ENCODE assay signal across 8 mouse cellular contexts in genomic region chr12:86771823-86772427, GRCm38 (mm10). TPM values are rescaled to one million over a fixed set of nuclear protein-coding genes. Genes with fewer than 3 reads are reported as not detected.
A peak's percentile ranks its signal among the peaks of the same experiment; 100 is the strongest.
DNase-seq lines count a peak whose midpoint lies in the region; TF ChIP-seq lines count a peak whose summit lies in the region.

No protein-coding gene starts in this region.

- H3K27me3 ChIP-seq in megakaryocyte, embryonic 14.5 days (replicated peaks), result no peaks in the 10 kb centered on the region

- peaks cover 42% of the 10 kb centered on the region for H3K4me1 ChIP-seq in megakaryocyte, embryonic 14.5 days

- TF ChIP-seq CTCF in left cerebral cortex, adult 2 months (IDR thresholded peaks at IDR 0.05), result peak; percentile 89

- DNase-seq in T-cell, adult 2 months (ENCODE audit: low spot score), result peak; percentile 80
- DNase-seq in cerebellum, postnatal 14 days, result peak; percentile 95 to 98
- peak; percentile 91 to 93 for DNase-seq in frontal cortex, postnatal 25 days (ENCODE audit: low spot score in 2 of 2)
- peak; percentile 91 for DNase-seq in hindlimb bud, embryonic 11.5 days (ENCODE audit: extremely low spot score, low read depth, low spot score)
- peak; percentile 88 to 94 for DNase-seq in left cerebral cortex, adult 2 months (ENCODE audit: extremely low spot score in 1 of 2, low spot score in 2 of 2)
- peak; percentile 94 to 97 for DNase-seq in right cerebral cortex, adult 2 months (ENCODE audit: low spot score in 2 of 2)
- DNase-seq in urinary bladder, postnatal 10 days (ENCODE audit: low spot score), result peak; percentile 85

- H3K36me3 ChIP-seq in megakaryocyte, embryonic 14.5 days (replicated peaks; ENCODE audit: low read length), result no peaks in the 10 kb centered on the region

- no peak overlapping the region; the same call in 1 of the 2 replicates for H3K27ac ChIP-seq in left cerebral cortex, adult 2 months

- intact Hi-C loops in left cerebral cortex, adult 2 months (cut with DNase I), result no loop called here

- no peak overlapping the region for H3K4me3 ChIP-seq in left cerebral cortex, adult 2 months
- peak overlapping the region; percentile 70 for H3K4me3 ChIP-seq in megakaryocyte, embryonic 14.5 days (replicated peaks)

- H3K9me3 ChIP-seq in megakaryocyte, embryonic 14.5 days, result peaks cover 8% of the 10 kb centered on the region

RNA-seq across cellular contexts. Expression of gene Lrrc74a, which starts 37.8 kb away (rescaled TPM):
- total RNA-seq in left cerebral cortex, adult 2 months (2021), result not detected
- not detected in 2 replicates for polyA plus RNA-seq in megakaryocyte, embryonic 14.5 days (2012; ENCODE audit: insufficient read depth, low replicate concordance)

RNA-seq across cellular contexts. Expression of gene Angel1, which starts 45.7 kb away (rescaled TPM):
- total RNA-seq in left cerebral cortex, adult 2 months (2021), result 1 to 10 TPM; 6.5 TPM
- polyA plus RNA-seq in megakaryocyte, embryonic 14.5 days (2012; ENCODE audit: insufficient read depth, low replicate concordance), result 1.2 and 3.2 TPM in 2 replicates
